Mouse (Mus musculus): ENCODE data around the gene Has3.

Gene Has3

DNA sequence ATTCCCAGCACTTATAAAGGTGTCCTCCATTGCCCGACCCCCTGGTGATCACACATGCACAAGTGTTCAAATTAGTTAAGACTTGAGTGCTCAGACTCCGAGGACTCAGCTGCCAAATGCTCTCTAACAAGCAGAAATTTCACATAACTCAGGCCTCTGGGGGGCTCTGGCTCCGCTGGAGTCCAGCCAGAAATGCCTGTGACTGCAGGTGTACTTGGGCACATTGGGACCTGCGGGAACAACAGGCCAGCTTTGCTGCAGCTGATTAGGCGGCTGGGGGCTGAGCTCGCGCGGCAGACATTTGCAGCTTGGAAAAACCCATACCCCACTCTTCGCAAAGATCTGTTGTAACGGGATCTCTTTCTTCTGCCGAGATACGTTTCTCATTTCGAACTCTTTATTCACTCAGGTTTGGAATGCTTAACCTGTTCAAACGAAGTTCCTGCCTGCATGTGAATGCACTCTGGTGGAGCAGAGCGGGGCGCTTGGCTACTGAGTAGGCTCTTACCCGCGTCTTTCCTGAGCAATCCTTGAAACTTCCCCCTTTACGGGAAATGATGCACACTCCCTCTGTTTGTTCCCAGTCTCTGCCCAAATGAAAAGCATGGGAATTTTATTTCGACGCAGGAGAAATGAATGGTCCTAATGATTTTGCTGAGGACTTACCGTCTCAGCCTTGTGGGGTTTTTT, 62.5 kb downstream of the Has3 start:
- DNase-seq (ENCODE audit: low read depth, low spot score): no peak

- no peak for DNase-seq (ENCODE audit: low read depth, low spot score)
Observed at GRCm38 (mm10) chr8:106933506-106934143, 63.6 kb downstream of the Has3 start.
